Mouse (Mus musculus) spleen, adult 2 months (tissue): ENCODE measurements around the gene Sema4d.

ENCODE experiments used
- CTCF ChIP-seq: fragments of 200-500 bp; IDR thresholded peaks from 2 replicates; pipeline ENCODE4 v1.5.1; 2011; ENCODE audit warnings: mild to moderate bottlenecking, inconsistent platforms; ENCODE audit not compliant: insufficient read depth, insufficient read length, insufficient replicate concordance; ENCODE audit errors: extremely low read depth
- POLR2A ChIP-seq: fragments of 200-500 bp; IDR thresholded peaks from 2 replicates; pipeline ENCODE4 v1.6.1; 2011; ENCODE audit warnings: low read depth, low read length, inconsistent platforms

- TF ChIP-seq CTCF (no peak), POLR2A (no peak)
Observed at GRCm38 (mm10) chr13:51833611-51834010, 40.1 kb upstream of the Sema4d start.
